Mouse (Mus musculus) bone marrow, adult 2 months (tissue): ENCODE measurements around the gene Prkn. TPM values are rescaled to one million over a fixed set of nuclear protein-coding genes. Genes with fewer than 3 reads are reported as not detected.

Experiments used
- H3K27ac ChIP-seq: fragments of 200-500 bp; 2 replicates; pipeline ENCODE4 v1.5.1; 2012; ENCODE audit warnings: low read depth, mild to moderate bottlenecking, control low read depth, inconsistent platforms, low read length; ENCODE audit not compliant: control insufficient read depth, poor library complexity, insufficient read depth
- H3K4me1 ChIP-seq: fragments of 200-500 bp; 2 replicates; pipeline ENCODE4 v1.6.1; 2011; ENCODE audit warnings: low read length; ENCODE audit not compliant: control insufficient read depth, insufficient read depth
- H3K4me3 ChIP-seq: fragments of 200-500 bp; replicated peaks from 2 replicates; pipeline ENCODE3; 2011; ENCODE audit warnings: mild to moderate bottlenecking, low read depth, low read length, control low read depth; ENCODE audit not compliant: control insufficient read depth
- CTCF ChIP-seq: fragments of 200-500 bp; IDR thresholded peaks from 2 replicates; pipeline ENCODE4 v1.5.1; 2011; ENCODE audit warnings: low read length, control low read depth; ENCODE audit not compliant: control insufficient read depth, insufficient read depth
- POLR2A ChIP-seq: fragments of 200-500 bp; IDR thresholded peaks from 2 replicates; pipeline ENCODE4 v1.6.1; 2011; ENCODE audit warnings: low read depth, mild to moderate bottlenecking, control low read depth, low read length, borderline replicate concordance; ENCODE audit not compliant: control insufficient read depth
- WGBS: fragments of 180-500 bp; shearing (Covaris S2); methylation state at CpG from one replicate; pipeline ENCODE4 v1.1.7; 2018; 5-methylcytosine and 5-hydroxymethylcytosine counted together
- polyA plus RNA-seq: library from polyadenylated mRNA; stranded (reverse); fragments of >200 nt; gene quantifications from 2 replicates; pipeline ENCODE4 v1.2.4, GENCODE M21; 2011; ENCODE audit warnings: low replicate concordance; ENCODE audit not compliant: missing spikeins, insufficient read depth, insufficient read length

Gene Prkn
- polyA plus RNA-seq, 1 experiment, result 2.5 TPM

DNA sequence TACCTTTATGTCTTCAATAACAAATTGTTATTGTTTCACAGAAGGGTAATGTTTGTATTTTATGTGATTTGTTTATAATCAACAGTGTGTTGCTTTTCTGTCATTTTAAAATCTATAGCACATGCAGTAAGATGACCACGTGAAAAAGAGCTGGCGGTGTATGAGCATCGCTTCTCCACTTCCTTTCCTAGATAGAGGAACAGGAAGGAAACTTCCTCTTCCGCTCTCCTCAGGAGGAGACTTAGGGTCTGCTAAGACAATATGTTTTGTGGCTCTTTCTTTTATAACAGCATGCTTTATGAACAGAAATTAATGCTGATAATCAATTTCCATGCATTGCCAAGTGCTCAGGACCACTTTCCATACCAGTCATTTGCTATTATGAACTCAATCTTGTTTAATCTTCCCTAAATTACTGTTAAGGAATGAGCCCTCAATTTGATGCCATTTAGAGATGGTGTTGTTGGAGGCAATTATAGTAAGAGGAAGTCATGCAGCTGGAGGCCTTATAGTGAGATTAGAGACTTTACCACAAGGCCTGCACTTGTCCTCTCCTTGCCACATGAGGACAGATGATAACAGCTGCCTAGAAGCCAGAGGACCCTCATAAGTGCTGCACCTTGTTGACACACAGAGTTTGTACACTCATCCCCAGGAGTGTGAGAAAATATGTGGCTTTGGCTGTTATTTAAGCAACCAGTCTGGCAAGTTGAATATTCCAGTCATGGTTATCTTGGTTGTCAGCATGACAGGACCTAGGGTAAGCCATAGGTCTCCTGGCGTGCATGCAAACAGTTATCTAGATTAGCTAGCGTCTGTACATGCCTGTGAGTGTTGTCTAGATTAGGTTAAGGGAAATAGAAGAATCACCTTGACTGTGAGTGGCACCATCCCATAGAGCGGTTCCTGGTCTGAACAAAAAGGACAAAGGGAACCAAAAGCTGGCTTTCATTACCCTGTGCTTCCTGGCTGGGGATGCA is 34.3 kb downstream of the Prkn start:
- TF ChIP-seq CTCF, result no peak
- no peak for TF ChIP-seq POLR2A
- Histone ChIP-seq H3K4me3 (no peak overlapping the region), H3K27ac (no peak overlapping the region), H3K4me1 (no peaks in the 10 kb centered on the region)
- 62% methylated on average over 7 of the region's 7 CpGs for WGBS

- Histone ChIP-seq H3K4me3 (no peak overlapping the region), H3K27ac (no peak overlapping the region), H3K4me1 (no peaks in the 10 kb centered on the region)
- 86% methylated on average over 5 of the region's 5 CpGs for WGBS
- TF ChIP-seq POLR2A (no peak), CTCF (no peak)
Measured at GRCm38 (mm10) chr17:10878986-10879385, 38.8 kb downstream of the Prkn start.

- WGBS, result 69% methylated on average over 1 of the region's 1 CpGs
- no peak for TF ChIP-seq POLR2A
- TF ChIP-seq CTCF, result no peak
- H3K4me1 ChIP-seq, result no peaks in the 10 kb centered on the region
- H3K27ac ChIP-seq, result no peak overlapping the region
- H3K4me3 ChIP-seq, result no peak overlapping the region
Measured at GRCm38 (mm10) chr17:10882260-10882659, 42.1 kb downstream of the Prkn start.

- Histone ChIP-seq H3K4me3 (no peak overlapping the region), H3K27ac (no peak overlapping the region), H3K4me1 (no peaks in the 10 kb centered on the region)
- 71% methylated on average over 4 of the region's 4 CpGs for WGBS
- TF ChIP-seq POLR2A (no peak), CTCF (no peak)
Measured at GRCm38 (mm10) chr17:10887924-10888323, 47.7 kb downstream of the Prkn start.

- Histone ChIP-seq H3K4me3 (no peak overlapping the region), H3K27ac (no peak overlapping the region), H3K4me1 (no peaks in the 10 kb centered on the region)
- TF ChIP-seq CTCF (no peak), POLR2A (no peak)
- WGBS, result 36% methylated on average over 3 of the region's 3 CpGs
Measured at GRCm38 (mm10) chr17:10901686-10902228, 61.6 kb downstream of the Prkn start.

DNA sequence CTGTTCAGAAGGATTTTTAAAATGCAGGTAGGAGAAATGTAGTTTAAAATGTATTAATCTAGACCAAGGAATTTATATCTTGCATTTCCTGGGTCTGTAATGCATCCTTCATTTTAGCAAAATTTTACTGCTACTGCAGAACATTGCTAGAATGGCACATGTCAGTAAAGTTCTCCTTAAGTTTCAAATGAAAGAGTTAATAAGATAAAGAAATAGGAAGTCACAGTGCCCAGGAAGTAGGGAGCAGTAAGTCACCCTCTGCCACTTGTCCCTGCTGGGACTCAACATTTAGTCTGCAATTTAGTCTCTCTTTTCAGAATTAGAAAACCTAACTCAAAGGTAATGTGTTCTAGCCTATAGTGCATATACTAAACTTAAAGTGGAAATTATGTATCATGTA is 96.5 kb downstream of the Prkn start:
- H3K27ac ChIP-seq, result no peak overlapping the region
- TF ChIP-seq POLR2A (no peak), CTCF (no peak)
- no peak overlapping the region for H3K4me3 ChIP-seq
- H3K4me1 ChIP-seq, result no peaks in the 10 kb centered on the region

- H3K4me1 ChIP-seq, result no peaks in the 10 kb centered on the region
- WGBS, result 78% methylated on average over 8 of the region's 8 CpGs
- TF ChIP-seq CTCF (no peak), POLR2A (no peak)
- no peak overlapping the region for H3K27ac ChIP-seq
- H3K4me3 ChIP-seq, result no peak overlapping the region
Measured at GRCm38 (mm10) chr17:10937844-10938243, 97.7 kb downstream of the Prkn start.

GRCm38 (mm10) chr17:10938755-10939154 is 98.6 kb downstream of the Prkn start:
- WGBS, result 88% methylated on average over 1 of the region's 1 CpGs
- TF ChIP-seq POLR2A (no peak), CTCF (no peak)
- Histone ChIP-seq H3K4me3 (no peak overlapping the region), H3K4me1 (no peaks in the 10 kb centered on the region), H3K27ac (no peak overlapping the region)
